Mouse (Mus musculus) forebrain, embryonic 11.5 days (tissue): ENCODE measurements around the gene Gbx1. TPM values are rescaled to one million over a fixed set of nuclear protein-coding genes. Genes with fewer than 3 reads are reported as not detected.

ENCODE experiments used
- ATAC-seq: fragments of 200-750 bp; cut with Nextera tagmentation; replicated peaks from 2 replicates; pipeline ENCODE4 v1.8.0; 2017; ENCODE audit warnings: moderate TSS enrichment; ENCODE audit not compliant: low FRiP score
- DNase-seq: peaks from one replicate; pipeline ENCODE4 v3.0.0-alpha.2; 2017; ENCODE audit warnings: low spot score
- H3K27ac ChIP-seq: fragments of 300-500 bp; sonication (generic); 2 replicates; pipeline ENCODE4 v1.5.1; 2014; ENCODE audit warnings: low read depth, low read length
- H3K27me3 ChIP-seq: fragments of 300-500 bp; sonication (generic); 2 replicates; pipeline ENCODE4 v1.6.1; 2014; ENCODE audit warnings: mild to moderate bottlenecking, low read length, mixed read lengths; ENCODE audit not compliant: control insufficient read depth, insufficient read depth
- H3K36me3 ChIP-seq: fragments of 300-500 bp; sonication (generic); 2 replicates; pipeline ENCODE4 v1.6.1; 2014; ENCODE audit warnings: mild to moderate bottlenecking, low read length, moderate library complexity, mixed read lengths; ENCODE audit not compliant: control insufficient read depth, insufficient read depth
- H3K4me1 ChIP-seq: fragments of 300-500 bp; sonication (generic); replicated peaks from 2 replicates; pipeline ENCODE4 v1.6.1; 2014; ENCODE audit warnings: low read length, mixed read lengths; ENCODE audit not compliant: control insufficient read depth, insufficient read depth
- H3K4me2 ChIP-seq: fragments of 300-500 bp; sonication (generic); 2 replicates; pipeline ENCODE4 v1.6.1; 2014; ENCODE audit warnings: low read depth, mild to moderate bottlenecking, low read length, moderate library complexity, mixed read lengths; ENCODE audit not compliant: severe bottlenecking
- H3K4me3 ChIP-seq: fragments of 300-500 bp; sonication (generic); 2 replicates; pipeline ENCODE4 v1.5.1; 2014; ENCODE audit warnings: low read depth, low read length
- H3K9ac ChIP-seq: fragments of 300-500 bp; sonication (generic); 2 replicates; pipeline ENCODE4 v1.6.1; 2014; ENCODE audit warnings: low read length
- H3K9me3 ChIP-seq: fragments of 300-500 bp; sonication (generic); 2 replicates; pipeline ENCODE4 v1.6.1; 2016; ENCODE audit warnings: low read length, mixed read lengths; ENCODE audit not compliant: control insufficient read depth
- WGBS: fragments of 180-500 bp; shearing (Covaris S2); extraction: QIAGEN DNeasy Blood & Tissue Kit; methylation state at CpG from one replicate; pipeline ENCODE4 v1.1.7; 2014; 5-methylcytosine and 5-hydroxymethylcytosine counted together
- polyA plus RNA-seq: library from polyadenylated mRNA; unstranded; fragments of >200 nt; fragmentation: Nextera tagmentation; extraction: Ambion mirVana; gene quantifications from 2 replicates; pipeline ENCODE4 v1.2.1, GENCODE M21; 2014

Gbx1 gene
- polyA plus RNA-seq, 1 experiment from 2014 or later: 0.64 TPM

GRCm38 (mm10) chr5:24481647-24482046, 45.4 kb downstream of the Gbx1 start:
- Histone ChIP-seq H3K4me2 (no peak overlapping the region), H3K4me3 (no peak overlapping the region), H3K9ac (no peak overlapping the region), H3K4me1 (peaks cover 40% of the 10 kb centered on the region), H3K27ac (no peak overlapping the region), H3K9me3 (no peaks in the 10 kb centered on the region), H3K36me3 (peaks cover 4% of the 10 kb centered on the region), H3K27me3 (no peaks in the 10 kb centered on the region)
- ATAC-seq (peak; percentile 51), DNase-seq (peak; percentile 89)
- WGBS: 7% methylated on average over 4 of the region's 4 CpGs

- Histone ChIP-seq H3K4me3 (no peak overlapping the region), H3K9ac (no peak overlapping the region), H3K36me3 (no peaks in the 10 kb centered on the region; the same call in 1 of the 2 replicates), H3K27ac (no peak overlapping the region), H3K4me2 (no peak overlapping the region), H3K4me1 (peaks cover 32% of the 10 kb centered on the region), H3K27me3 (peaks cover 22% of the 10 kb centered on the region), H3K9me3 (no peaks in the 10 kb centered on the region)
- WGBS: 99% methylated on average over 9 of the region's 9 CpGs
- DNase-seq (no peak), ATAC-seq (no peak)
These were observed 49.1 kb downstream of the Gbx1 start for GRCm38 (mm10) chr5:24477909-24478308.

- 74% methylated on average over 6 of the region's 6 CpGs for WGBS
- Histone ChIP-seq H3K9ac (no peak overlapping the region), H3K9me3 (no peaks in the 10 kb centered on the region), H3K27me3 (peaks cover 22% of the 10 kb centered on the region), H3K4me2 (no peak overlapping the region), H3K4me3 (no peak overlapping the region), H3K4me1 (peaks cover 22% of the 10 kb centered on the region), H3K27ac (no peak overlapping the region), H3K36me3 (no peaks in the 10 kb centered on the region; the same call in 1 of the 2 replicates)
- ATAC-seq: no peak
- no peak for DNase-seq
These were observed 51.3 kb downstream of the Gbx1 start for GRCm38 (mm10) chr5:24475476-24476241.

GRCm38 (mm10) chr5:24474723-24475261, 52.2 kb downstream of the Gbx1 start:
- Histone ChIP-seq H3K4me3 (peak overlapping the region; percentile 33), H3K27ac (no peak overlapping the region), H3K9me3 (no peaks in the 10 kb centered on the region), H3K27me3 (peaks cover 22% of the 10 kb centered on the region), H3K9ac (peak overlapping the region; percentile 37), H3K4me1 (peaks cover 16% of the 10 kb centered on the region), H3K4me2 (peak overlapping the region; percentile 63), H3K36me3 (no peaks in the 10 kb centered on the region; the same call in 1 of the 2 replicates)
- no peak for ATAC-seq
- 2% methylated on average over 61 of the region's 67 CpGs for WGBS
- peak; percentile 73 for DNase-seq

- peaks cover 16% of the 10 kb centered on the region for H3K4me1 ChIP-seq
- peak overlapping the region; percentile 37 for H3K9ac ChIP-seq
- H3K36me3 ChIP-seq: no peaks in the 10 kb centered on the region; the same call in 1 of the 2 replicates
- WGBS: under 1% methylated on average over 68 of the region's 77 CpGs
- ATAC-seq: 0 out of 2 replicates have a peak, but pooled peaks have one; percentile 28
- H3K27me3 ChIP-seq: peaks cover 22% of the 10 kb centered on the region
- no peak overlapping the region for H3K27ac ChIP-seq
- peak overlapping the region; percentile 63 for H3K4me2 ChIP-seq
- H3K4me3 ChIP-seq: peak overlapping the region; percentile 33
- peak; percentile 69 for DNase-seq
- H3K9me3 ChIP-seq: no peaks in the 10 kb centered on the region
These were observed 52.8 kb downstream of the Gbx1 start for GRCm38 (mm10) chr5:24474025-24474722.

GRCm38 (mm10) chr5:24472884-24473619, 54.0 kb downstream of the Gbx1 start:
- Histone ChIP-seq H3K27me3 (peaks cover 22% of the 10 kb centered on the region), H3K9ac (no peak overlapping the region), H3K9me3 (no peaks in the 10 kb centered on the region), H3K4me3 (no peak overlapping the region), H3K27ac (no peak overlapping the region), H3K4me1 (peaks cover 16% of the 10 kb centered on the region), H3K4me2 (no peak overlapping the region), H3K36me3 (no peaks in the 10 kb centered on the region; the same call in 1 of the 2 replicates)
- WGBS: 16% methylated on average over 6 of the region's 7 CpGs
- no peak for DNase-seq
- ATAC-seq: no peak

GRCm38 (mm10) chr5:24470600-24470999, 56.4 kb downstream of the Gbx1 start:
- no peaks in the 10 kb centered on the region for H3K36me3 ChIP-seq
- H3K4me3 ChIP-seq: no peak overlapping the region
- ATAC-seq (peak; percentile 56; the same call in 1 of the 2 replicates), DNase-seq (peak; percentile 85)
- no peak overlapping the region for H3K27ac ChIP-seq
- no peaks in the 10 kb centered on the region for H3K9me3 ChIP-seq
- H3K4me2 ChIP-seq: no peak overlapping the region
- peaks cover 22% of the 10 kb centered on the region for H3K27me3 ChIP-seq
- no peak overlapping the region for H3K9ac ChIP-seq
- H3K4me1 ChIP-seq: peaks cover 16% of the 10 kb centered on the region
- 11% methylated on average over 5 of the region's 5 CpGs for WGBS

- Histone ChIP-seq H3K27me3 (no peaks in the 10 kb centered on the region), H3K36me3 (no peaks in the 10 kb centered on the region), H3K27ac (no peak overlapping the region), H3K9me3 (no peaks in the 10 kb centered on the region), H3K9ac (no peak overlapping the region), H3K4me1 (no peaks in the 10 kb centered on the region), H3K4me3 (no peak overlapping the region), H3K4me2 (no peak overlapping the region)
- 52% methylated on average over 12 of the region's 12 CpGs for WGBS
- ATAC-seq (no peak), DNase-seq (no peak)
These were observed 60.2 kb downstream of the Gbx1 start for GRCm38 (mm10) chr5:24466762-24467161.
